Mouse (Mus musculus): ENCODE results near the gene Pcbp2.

GRCm38 (mm10) chr15:102505770-102506463 is 35.6 kb downstream of the Pcbp2 start:
- no peak for TF ChIP-seq CTCF (IDR thresholded peaks at IDR 0.05; ENCODE audit: low read depth)
- TF ChIP-seq EP300 (IDR thresholded peaks at IDR 0.05; ENCODE audit: low read depth): no peak

Measured in liver, postnatal 0 days (tissue).